Mouse (Mus musculus): ENCODE measurements around the gene Nrip2.
"Not testable (repeated sequence)": the region's sequence is repeated elsewhere in the genome, so short reads cannot be mapped to it uniquely, and the experiment has no call there.

The Nrip2 gene

DNA sequence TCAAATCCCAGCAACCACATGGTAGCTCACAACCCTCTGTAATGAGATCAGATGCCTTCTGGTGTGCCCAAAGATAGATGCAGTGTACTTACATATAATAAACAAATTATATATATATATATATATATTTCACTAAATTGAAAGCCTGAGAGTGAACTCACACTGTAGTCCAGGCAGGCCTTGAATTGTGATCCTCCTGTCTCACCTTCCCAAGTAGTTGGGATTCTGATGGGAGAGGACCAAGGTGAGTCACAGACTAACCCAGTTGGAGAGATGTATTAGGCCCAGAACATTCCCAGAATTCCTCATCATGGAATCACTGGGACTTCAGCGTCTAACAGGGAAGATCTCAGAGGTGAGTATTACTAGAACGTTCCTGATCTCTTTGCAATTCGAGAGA lies at the start of gene Nrip2:
Gene Nrip2, plus strand, starts transcription at position 301 of the 400 bp plus-strand sequence.
- no peak for DNase-seq (ENCODE audit: low spot score)

DNA sequence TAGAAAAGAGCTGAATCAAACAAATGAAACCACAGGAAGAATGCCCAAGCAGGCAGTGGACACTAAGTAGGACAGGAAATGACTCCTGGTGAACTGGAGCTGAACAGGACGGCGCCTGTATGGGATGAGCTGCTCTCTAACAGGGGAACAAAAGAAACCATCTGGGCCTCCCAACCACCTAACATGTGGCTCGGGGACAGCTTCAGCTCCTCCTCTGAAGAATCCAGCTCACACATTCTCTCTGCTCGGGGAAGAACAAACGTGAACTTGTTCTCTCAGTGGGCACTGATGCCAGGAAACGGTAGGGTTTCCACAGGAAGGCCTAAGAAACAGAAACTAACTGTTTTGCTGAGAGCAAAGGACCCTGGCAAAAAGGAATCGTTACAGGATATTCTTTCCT lies 49.4 kb upstream of the Nrip2 start:
- no peak for DNase-seq (ENCODE audit: low spot score)

DNA sequence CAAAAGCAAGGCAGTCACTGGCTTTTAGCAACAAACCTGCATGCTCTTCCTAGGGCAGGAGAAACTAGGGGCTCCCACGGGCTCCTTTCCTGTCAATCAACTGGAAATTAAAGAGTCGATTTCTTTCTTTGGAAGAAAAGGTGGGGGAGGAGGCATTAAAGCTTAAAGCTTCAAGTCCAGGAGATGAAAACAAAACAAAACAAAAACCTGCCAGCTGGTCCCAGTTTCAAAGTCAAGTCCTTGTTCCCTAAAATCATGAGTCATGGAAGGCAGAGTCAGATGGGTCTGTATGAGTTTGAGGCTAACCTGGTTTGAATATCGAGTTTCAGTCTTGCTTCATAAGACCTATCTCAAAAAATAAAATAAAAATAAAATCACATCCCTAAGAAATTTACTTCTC lies 45.0 kb upstream of the Nrip2 start:
- DNase-seq (ENCODE audit: low spot score), result no peak

DNA sequence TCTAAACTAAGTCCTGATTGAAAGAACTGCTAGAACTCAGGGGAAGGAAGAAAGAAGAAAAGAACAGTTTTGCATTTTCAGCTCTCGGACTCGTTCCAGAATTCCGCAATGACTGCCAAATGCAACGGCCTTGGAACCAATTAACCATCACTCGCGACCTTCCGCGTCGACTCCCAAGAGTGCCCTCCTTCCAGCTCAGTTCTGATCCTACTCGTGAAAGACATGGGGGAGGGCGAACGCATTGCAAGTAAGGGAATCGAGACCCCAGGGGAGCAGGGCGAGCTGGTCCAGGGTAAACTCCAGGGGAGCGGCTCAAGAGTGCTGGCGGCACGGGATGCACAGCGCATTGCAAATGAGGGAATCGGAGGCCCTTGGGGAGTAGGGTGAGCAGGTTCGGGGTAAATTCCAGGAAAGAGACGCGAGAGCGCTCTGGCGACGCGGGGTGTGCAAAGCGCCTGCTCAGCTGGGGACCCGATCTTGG lies 43.9 kb upstream of the Nrip2 start:
- DNase-seq (ENCODE audit: low spot score), result peak; percentile 34

DNA sequence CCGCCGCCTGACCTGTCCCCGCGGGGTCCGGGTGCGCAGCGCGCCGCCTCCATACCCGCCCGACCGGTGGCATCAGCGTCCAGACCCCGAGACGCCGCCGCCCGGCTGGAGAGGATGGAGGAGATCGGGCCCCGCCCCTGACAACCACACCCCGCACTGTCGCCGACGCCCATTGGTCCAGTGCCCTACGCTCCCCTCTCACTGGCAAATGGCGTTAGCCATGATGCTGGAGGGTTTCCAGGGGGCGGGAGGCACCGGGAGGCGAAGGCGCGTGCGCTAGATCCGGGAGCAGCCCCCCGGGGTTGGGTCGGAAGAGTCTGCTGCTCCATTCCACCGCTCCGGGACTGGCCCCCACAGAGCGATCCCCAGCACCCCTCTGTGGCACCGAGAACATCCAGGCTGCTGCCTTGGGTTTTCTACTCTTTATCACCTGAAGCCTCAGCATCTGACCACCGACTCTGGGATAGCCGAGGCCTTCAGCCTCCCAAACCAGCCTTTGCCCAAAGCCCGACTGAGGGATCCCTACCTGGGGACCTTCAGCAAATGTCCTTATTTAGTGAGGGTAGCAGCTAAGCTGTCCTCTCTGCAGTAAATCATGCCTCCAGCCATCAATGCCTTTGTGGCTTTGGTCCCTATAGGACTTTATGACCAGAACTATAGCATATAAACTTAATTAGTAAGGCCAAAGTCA lies 43.2 kb upstream of the Nrip2 start, which contains the start of gene Tulp3:
Gene Tulp3, minus strand, starts transcription at position 126 of the 691 bp plus-strand sequence.
- peak; percentile 92 for DNase-seq (ENCODE audit: low spot score)

DNA sequence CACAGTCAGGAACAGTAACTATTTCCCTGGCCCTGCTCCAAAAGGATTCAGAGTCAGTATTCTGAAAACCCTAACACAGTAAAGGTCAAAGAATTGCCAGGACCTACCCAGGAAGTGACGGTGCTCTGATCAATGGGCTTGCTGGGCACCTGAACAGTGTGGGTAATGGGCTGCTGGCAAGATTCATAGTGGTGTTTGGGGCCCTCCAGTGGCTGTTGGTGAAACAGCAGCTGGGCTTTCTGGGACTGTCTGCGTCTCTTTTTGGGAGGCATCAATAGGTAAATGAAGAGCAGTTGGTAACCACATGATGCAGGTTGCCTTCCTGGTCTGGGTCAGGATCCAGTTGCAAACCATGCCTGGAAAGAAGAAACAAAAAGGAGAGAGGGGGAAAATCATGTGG lies 40.1 kb upstream of the Nrip2 start:
- peak; percentile 59 for DNase-seq (ENCODE audit: low spot score)

DNA sequence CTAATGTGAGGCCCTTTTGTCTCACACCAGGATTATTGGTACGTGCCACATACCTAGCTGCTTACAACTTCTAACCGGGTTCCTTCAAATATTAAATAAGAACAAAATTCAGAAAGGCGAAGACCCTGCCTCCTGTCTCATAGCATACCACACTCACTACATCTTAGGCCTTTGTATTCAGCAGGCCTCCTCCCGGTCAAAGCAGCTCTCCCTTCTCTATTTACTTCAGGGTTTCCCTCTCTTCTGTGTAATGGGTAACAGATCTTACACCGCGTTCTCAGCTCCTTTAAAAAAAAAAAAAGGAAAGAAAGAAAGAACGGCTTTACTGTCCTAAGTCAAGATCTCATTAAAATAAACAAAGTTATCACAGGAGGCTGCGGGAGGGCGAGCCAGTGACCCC lies 37.2 kb upstream of the Nrip2 start:
- DNase-seq (ENCODE audit: low spot score), result no peak

DNA sequence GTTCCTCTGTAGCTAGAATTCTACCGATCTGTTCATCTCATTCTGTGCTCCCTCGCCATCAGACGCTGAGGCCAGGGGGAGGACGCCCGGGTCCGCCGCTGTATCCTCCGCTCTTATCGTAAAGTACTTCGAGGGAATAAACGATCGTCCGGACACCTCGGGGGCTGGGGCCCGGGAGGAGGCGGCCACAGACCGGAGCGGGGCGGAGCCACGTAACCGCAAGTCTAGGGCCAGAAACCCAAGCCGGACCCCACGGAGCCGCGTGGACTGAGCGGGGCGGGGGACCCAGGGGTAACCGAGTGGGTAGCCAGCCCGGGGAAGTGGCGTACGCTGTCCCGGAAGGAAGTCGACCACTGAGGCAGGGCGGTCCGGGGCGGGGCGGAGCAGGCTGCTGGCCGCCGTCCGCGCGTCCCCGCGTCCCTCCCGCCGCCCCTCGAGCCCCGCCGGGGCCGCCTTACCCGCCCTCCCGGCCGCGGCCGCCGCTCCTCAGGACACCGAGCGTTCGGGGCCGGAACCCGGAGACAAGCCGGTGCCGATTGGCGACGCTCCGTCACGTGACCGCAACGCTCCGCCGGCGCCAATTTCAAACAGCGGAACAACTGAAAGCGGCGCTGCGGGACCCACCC lies 36.6 kb upstream of the Nrip2 start, which contains the start of the genes Rhno1 and Foxm1:
Gene Rhno1, minus strand, starts transcription at position 531 of the 626 bp plus-strand sequence.
Gene Foxm1, plus strand, starts transcription at position 587 of the 626 bp plus-strand sequence.
- DNase-seq (ENCODE audit: low spot score), result peak; percentile 79

DNA sequence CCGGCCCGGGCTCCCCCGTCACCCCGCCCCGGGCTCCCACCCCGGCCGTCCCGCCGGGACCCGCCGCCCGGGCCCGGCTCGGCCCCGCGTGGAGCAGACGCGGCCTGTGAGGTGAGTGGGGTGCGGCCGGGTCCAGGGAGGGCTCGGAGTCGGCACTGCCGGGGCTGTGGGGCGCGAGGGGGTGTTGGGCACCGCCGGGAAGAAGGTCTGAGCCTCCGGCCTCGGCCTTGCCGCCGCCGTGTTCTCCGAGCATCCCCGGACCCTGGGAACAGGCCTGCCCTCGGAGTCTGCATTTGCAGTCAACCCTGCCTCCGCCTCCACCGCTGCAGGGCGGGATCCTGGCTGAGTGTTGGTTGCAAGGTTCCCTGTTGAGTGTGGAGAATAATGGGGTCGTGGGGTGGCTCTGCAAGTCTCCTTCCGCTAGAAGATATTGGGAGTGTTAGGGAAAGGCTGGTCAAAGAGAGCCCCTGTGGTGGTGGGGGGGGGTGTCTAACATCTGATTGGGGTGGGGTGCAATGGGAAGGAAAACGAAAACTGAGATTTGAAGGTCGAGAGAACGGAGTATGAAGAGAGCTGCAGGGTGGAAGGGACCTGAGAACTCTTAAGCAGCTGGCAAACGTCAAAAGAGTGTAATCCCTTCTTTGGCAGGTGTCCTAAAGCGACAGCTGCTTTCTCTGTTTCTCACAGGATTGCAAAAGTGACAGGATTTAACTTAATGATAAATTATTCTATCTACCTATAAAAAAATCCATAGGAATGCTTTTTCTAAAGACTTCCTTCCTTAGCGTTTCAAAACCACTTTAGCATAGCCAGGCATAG lies 35.9 kb upstream of the Nrip2 start:
- no peak for DNase-seq (ENCODE audit: low spot score)

DNA sequence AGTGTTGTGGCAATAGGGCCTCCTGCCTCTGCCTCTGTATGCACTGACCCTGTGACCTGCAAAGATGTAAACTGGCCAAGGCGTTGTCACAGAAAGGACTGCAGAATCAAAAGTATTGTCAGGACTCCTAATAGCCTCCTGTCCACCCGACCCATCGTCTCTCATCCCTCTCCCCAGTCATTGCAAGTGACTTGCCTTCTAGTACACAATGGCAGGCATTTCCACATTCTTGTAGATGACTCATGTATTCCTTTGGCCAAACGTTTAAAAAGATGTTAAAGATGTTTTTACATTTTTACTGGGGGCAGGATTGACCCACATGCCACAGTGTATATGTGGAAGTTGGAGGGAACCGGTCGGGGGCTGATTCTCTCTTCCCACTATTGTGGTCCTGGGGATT lies 34.4 kb upstream of the Nrip2 start:
- no peak for DNase-seq (ENCODE audit: low spot score)

DNA sequence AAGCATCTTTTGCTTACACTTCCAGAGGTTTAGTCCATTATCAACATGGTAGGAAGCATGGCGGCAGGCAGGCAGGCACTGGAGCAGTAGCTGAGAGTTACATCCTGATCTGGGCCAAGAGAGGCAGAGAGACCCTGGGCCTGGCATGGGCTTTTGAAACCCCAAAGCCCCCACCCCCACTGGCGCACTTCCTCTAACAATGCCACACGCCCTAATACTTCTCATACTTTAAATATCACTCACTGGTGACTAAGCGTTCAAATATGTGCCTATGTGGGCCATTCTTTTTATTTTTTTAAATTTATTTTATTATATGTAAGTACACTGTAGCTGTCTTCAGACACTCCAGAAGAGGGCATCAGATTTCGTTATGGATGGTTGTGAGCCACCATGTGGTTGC lies 32.6 kb upstream of the Nrip2 start:
- no peak for DNase-seq (ENCODE audit: low spot score)

DNA sequence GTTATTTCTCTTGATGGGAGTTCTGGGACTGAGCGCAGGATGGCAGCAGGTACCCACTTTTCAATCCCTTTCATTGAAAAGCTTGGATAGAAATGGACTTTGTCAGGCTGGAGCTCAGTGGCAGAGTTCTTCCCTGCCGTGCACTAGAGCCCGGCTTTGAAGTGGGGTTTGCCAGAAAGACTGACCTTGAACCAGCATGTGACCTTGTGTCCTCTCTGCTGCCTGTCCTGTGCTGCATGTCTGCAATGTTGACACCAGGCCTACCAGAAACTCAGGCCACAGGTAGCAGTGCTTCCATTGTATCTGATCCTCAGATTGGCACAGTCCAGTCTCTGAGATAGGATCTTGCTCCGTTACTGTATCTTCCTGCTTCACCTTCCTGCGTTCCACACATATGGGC lies 29.1 kb upstream of the Nrip2 start:
- DNase-seq (ENCODE audit: low spot score), result no peak

DNA sequence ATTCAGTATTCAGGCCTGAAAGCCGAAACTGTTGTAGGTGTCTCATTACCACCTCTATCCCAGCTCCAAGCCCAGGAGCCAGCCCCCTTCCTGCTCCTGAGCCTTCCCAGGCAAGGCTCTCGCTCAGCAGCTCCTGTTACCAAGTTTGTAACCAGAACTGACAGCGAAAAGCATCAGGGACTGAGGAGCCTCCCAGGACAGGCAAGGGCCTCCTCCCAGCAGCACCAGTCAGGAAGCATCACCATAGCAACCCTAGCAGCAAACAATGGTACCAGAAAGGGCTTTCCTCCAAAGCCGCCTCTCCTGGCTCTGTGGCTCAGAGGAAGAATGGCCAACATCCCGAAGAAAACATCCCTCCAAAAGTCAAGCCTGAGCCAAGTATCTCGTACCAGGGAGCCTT lies 23.9 kb upstream of the Nrip2 start, which contains the start of the genes Tex52 and Gm44596:
Gene Tex52, plus strand, starts transcription at position 265 of the 400 bp plus-strand sequence.
Gene Gm44596, plus strand, starts transcription at position 312 of the 400 bp plus-strand sequence.
- no peak for DNase-seq (ENCODE audit: low spot score)

DNA sequence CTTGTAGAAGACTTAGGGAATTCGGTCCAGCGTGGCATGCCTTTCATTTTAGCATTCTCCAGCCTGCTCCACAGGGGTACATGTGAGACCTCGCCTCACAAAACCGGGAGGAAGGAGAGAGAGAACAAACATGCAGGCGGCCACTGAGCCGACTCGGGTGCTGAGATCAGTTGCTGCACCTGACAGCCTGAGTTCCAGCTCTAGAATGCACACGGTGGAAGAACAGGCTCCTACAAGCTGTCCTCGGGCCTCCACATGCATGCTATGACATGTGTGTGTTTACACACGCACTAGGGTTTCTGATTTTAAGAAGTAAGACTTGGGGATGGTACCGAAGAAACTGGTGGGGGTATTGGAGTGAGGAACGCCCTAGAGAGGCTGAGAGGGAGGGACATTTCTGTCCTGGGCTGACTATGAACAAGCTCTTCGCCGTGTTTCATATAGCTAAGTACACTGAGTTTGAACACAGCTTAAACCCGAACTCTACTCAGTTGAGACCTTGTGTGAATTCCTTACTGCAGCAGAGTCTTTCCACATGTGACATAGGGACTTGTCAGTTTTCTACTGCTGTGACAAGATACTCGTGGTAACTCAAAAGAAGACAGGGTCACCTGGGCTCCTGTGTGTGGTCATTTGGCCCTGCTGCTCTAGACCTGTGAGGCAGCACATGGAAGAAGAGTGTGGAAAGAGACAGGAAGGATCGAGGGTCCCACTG lies 22.6 kb upstream of the Nrip2 start:
- DNase-seq (ENCODE audit: low spot score), result no peak

DNA sequence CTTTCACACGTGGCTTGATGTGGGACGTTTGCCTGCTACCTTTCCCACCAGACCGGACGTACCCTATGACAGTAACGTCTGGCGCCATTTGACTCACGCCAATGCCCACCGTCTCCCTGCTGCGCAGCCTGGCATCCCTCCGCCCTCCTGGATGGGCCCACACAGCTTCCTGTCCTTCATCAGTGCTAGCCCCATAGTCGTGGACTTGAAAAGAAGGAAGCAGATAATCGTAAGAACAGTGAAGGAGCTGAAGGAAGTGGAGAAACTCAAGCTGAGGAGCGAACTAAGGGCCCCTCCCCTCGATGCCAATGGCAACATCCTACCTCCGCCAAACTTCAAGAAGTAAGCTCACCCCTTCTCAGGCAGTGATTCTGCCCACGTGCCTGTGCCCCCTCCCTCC lies 19.5 kb upstream of the Nrip2 start:
- DNase-seq (ENCODE audit: low spot score), result no peak

DNA sequence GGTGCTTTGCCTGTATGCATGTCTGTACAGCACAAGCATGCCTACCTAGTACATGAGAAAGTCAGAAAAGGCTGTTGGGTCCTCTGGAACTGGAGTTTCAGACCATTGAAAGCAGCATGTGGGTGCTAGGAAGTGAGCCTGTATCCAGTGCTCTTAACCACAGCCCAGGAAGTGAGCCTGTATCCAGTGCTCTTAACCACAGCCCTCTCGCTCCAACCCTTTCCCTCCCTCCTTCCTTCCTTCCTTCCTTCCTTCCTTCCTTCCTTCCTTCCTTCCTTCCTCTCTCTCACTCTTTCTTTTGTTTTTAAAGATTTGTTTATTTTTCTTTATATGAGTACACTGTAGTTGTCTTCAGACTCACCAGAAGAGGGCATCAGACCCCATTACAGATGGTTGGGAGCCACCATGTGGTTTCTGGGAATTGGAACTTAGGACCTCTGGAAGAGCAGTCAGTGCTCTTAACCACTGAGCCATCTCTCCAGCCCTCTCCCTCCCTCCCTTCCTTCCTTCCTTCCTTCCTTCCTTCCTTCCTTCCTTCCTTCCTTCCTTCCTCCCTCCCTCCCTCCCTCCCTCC lies 18.4 kb upstream of the Nrip2 start:
- DNase-seq (ENCODE audit: low spot score), result not testable (repeated sequence)

DNA sequence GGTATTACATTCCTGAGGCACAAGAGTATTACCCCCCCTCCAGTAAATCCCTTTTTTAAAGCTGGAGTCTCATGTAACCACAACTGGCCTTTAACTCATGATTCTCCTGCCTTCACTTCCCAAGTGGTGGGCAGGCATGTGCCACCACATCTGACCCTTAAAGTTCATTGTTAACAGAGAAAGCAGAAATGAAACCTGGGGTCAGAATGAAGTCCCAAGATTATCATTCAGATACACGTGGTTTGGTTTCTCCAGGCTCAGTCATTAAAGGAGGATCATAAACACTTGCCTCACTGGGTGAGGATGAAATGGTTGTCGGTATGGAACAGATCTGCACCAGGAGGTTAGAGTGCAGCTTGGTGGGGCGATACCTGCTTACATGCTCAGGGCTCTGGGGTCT lies 17.8 kb upstream of the Nrip2 start:
- DNase-seq (ENCODE audit: low spot score), result no peak

DNA sequence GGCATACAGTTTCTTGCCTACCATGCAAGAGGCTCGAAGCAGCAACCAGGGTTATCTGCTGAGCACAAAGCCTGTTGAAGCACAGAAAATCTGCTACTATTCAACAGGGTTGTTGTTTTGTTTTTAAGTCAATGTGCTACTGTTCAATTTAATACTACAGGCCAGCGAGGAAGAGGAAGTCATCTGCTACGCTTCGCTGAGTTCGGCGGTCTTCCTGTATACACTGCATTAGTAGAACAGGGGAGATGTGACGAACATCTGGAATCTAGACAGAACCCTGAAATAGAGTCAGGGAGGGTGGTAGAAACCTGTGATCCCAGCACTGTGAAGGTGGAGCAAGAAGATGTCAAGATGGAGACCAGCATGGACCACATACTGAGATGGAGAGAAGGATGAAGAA lies 15.3 kb upstream of the Nrip2 start:
- no peak for DNase-seq (ENCODE audit: low spot score)

DNA sequence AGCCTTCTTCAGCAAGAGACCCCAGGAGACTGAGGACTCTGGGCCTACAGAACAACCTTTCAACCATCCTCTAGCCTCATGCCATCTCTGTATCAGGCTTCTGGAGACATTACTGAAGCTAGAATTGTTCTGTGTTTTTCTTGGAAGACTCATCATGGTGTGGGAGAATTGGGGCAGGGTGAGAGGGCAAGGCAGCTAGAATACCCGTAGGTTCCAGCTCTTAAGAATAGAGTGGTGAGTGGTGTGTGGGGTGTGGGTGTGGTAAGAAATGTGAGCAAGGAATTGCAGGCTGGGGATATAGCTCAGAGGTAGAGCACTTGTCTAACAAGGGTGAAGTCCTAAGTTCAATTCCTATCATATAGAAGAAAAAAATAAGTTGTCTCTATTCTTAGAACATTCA lies 14.1 kb upstream of the Nrip2 start:
- no peak for DNase-seq (ENCODE audit: low spot score)

DNA sequence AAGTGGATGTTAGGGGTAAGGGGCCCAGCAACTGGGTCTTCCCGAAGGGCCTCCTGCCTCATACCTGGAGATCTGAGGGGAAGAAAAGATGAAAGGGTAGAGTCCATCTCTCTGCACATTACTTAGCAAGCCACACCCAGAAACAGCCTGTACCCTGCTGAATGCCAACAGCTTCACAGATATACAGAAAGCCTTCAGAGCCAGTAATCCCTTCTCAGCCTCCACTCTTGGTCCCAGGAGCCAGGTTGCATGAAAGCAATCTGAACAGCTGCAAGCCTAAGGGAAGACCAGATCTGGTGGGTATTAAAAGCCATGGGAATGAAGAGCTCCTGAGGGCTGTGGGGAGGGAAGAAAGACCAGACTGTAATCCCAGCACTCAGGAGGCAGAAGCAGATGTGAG lies 9.9 kb upstream of the Nrip2 start:
- no peak for DNase-seq (ENCODE audit: low spot score)

DNA sequence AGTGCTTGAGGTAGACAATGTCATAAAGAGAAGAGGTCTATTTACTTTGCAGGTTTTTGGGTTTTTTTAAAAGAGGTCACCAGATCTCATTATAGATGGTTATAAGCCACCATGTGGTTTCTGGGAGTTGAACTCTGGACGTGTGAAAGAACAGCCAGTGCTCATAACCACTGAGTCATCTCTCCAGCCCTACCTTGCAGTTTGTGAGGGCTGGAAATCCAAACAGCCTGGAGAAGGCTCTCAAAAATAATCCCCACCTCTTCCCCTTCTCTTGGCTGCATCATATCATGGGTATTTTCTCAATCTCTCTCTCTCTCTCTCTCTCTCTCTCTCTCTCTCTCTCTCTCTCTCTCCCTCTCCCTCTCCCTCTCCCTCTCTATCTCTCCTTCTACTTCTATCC lies 8.4 kb upstream of the Nrip2 start:
- no peak for DNase-seq (ENCODE audit: low spot score)

All from urinary bladder, postnatal 25 days (tissue).